Mouse (Mus musculus) small intestine, adult 2 months (tissue): ENCODE measurements around the gene Acap3. TPM values are rescaled to one million over a fixed set of nuclear protein-coding genes. Genes with fewer than 3 reads are reported as not detected.

Experiments used
- H3K27ac ChIP-seq: fragments of 200-500 bp; 2 replicates; pipeline ENCODE4 v1.5.1; 2012; ENCODE audit warnings: low read depth, low read length, control low read depth, inconsistent platforms; ENCODE audit not compliant: insufficient read depth
- H3K27me3 ChIP-seq: fragments of 200-500 bp; 2 replicates; pipeline ENCODE4 v1.6.1; 2012; ENCODE audit warnings: mild to moderate bottlenecking, moderate library complexity, low read length, inconsistent platforms; ENCODE audit not compliant: control insufficient read depth, insufficient read depth
- H3K36me3 ChIP-seq: fragments of 200-500 bp; 2 replicates; pipeline ENCODE4 v1.6.1; 2012; ENCODE audit warnings: mild to moderate bottlenecking, low read length, control low read depth, inconsistent platforms; ENCODE audit not compliant: control insufficient read depth, insufficient read depth
- H3K4me1 ChIP-seq: fragments of 200-500 bp; 2 replicates; pipeline ENCODE4 v1.6.1; 2012; ENCODE audit warnings: low read length, inconsistent platforms, mixed read lengths; ENCODE audit not compliant: control insufficient read depth, insufficient read depth, insufficient read length
- H3K4me3 ChIP-seq: fragments of 200-500 bp; 2 replicates; pipeline ENCODE4 v1.5.1; 2012; ENCODE audit warnings: low read depth, mild to moderate bottlenecking, control low read depth, inconsistent platforms, low read length, moderate library complexity
- CTCF ChIP-seq: fragments of 200-500 bp; IDR thresholded peaks from 2 replicates; pipeline ENCODE4 v1.5.1; 2012; ENCODE audit warnings: low read depth, mild to moderate bottlenecking, control low read depth, inconsistent platforms, low read length, moderate library complexity, mixed read lengths; ENCODE audit not compliant: insufficient replicate concordance, insufficient read length; ENCODE audit errors: extremely low read depth
- POLR2A ChIP-seq: fragments of 200-500 bp; IDR thresholded peaks from 2 replicates; pipeline ENCODE4 v1.6.1; 2012; ENCODE audit warnings: low read depth, mild to moderate bottlenecking, control low read depth, inconsistent platforms, low read length, moderate library complexity
- WGBS: fragments of 180-500 bp; shearing (Covaris S2); methylation state at CpG from one replicate; pipeline ENCODE4 v1.1.7; 2018; 5-methylcytosine and 5-hydroxymethylcytosine counted together
- polyA plus RNA-seq: library from polyadenylated mRNA; depleted of rRNA; stranded (reverse); fragments of >200 nt; gene quantifications from 2 replicates; pipeline ENCODE4 v1.2.3, GENCODE M21; 2012

Acap3 gene
- polyA plus RNA-seq, 1 experiment, result 15.9 TPM

GRCm38 (mm10) chr4:155904318-155905102, 12.9 kb downstream of the Acap3 start:
- no peak for TF ChIP-seq POLR2A
- TF ChIP-seq CTCF, result peak; percentile 27; the same call in 1 of the 2 replicates
- no peaks in the 10 kb centered on the region for H3K4me1 ChIP-seq
- H3K4me3 ChIP-seq, result no peak overlapping the region
- WGBS, result 94% methylated on average over 13 of the region's 13 CpGs
- H3K27ac ChIP-seq, result no peak overlapping the region
- peaks cover 21% of the 10 kb centered on the region for H3K36me3 ChIP-seq
- no peaks in the 10 kb centered on the region for H3K27me3 ChIP-seq

- 91% methylated on average over 13 of the region's 13 CpGs for WGBS
These were observed 14.0 kb downstream of the Acap3 start for GRCm38 (mm10) chr4:155905634-155906033.

GRCm38 (mm10) chr4:155906125-155906524, 14.5 kb downstream of the Acap3 start:
- Histone ChIP-seq H3K27ac (no peak overlapping the region), H3K4me1 (no peaks in the 10 kb centered on the region), H3K4me3 (no peak overlapping the region), H3K27me3 (no peaks in the 10 kb centered on the region), H3K36me3 (peaks cover 17% of the 10 kb centered on the region)
- TF ChIP-seq CTCF (no peak), POLR2A (no peak)
- 87% methylated on average over 9 of the region's 9 CpGs for WGBS

More at GRCm38 (mm10) chr4:155905634-155906033, 14.0 kb downstream of the Acap3 start:
- no peaks in the 10 kb centered on the region for H3K27me3 ChIP-seq
- no peak overlapping the region for H3K27ac ChIP-seq
- TF ChIP-seq CTCF (no peak), POLR2A (no peak)
- no peaks in the 10 kb centered on the region for H3K4me1 ChIP-seq
- peaks cover 19% of the 10 kb centered on the region for H3K36me3 ChIP-seq
- no peak overlapping the region for H3K4me3 ChIP-seq

GRCm38 (mm10) chr4:155907003-155907402, 15.4 kb downstream of the Acap3 start:
- Histone ChIP-seq H3K4me3 (no peak overlapping the region), H3K4me1 (no peaks in the 10 kb centered on the region), H3K36me3 (peaks cover 14% of the 10 kb centered on the region), H3K27me3 (no peaks in the 10 kb centered on the region), H3K27ac (no peak overlapping the region)
- TF ChIP-seq CTCF, result no peak
- no peak for TF ChIP-seq POLR2A
- 76% methylated on average over 11 of the region's 11 CpGs for WGBS

GRCm38 (mm10) chr4:155908281-155908680, 16.7 kb downstream of the Acap3 start:
- Histone ChIP-seq H3K36me3 (peaks cover 6% of the 10 kb centered on the region), H3K27ac (no peak overlapping the region), H3K4me1 (no peaks in the 10 kb centered on the region), H3K27me3 (no peaks in the 10 kb centered on the region), H3K4me3 (no peak overlapping the region)
- WGBS, result 71% methylated on average over 7 of the region's 7 CpGs
- TF ChIP-seq CTCF, result no peak
- TF ChIP-seq POLR2A, result no peak

- 76% methylated on average over 4 of the region's 4 CpGs for WGBS
- Histone ChIP-seq H3K4me1 (no peaks in the 10 kb centered on the region), H3K36me3 (peaks cover 3% of the 10 kb centered on the region), H3K4me3 (no peak overlapping the region), H3K27ac (no peak overlapping the region), H3K27me3 (no peaks in the 10 kb centered on the region)
- TF ChIP-seq CTCF, result no peak
- no peak for TF ChIP-seq POLR2A
These were observed 17.1 kb downstream of the Acap3 start for GRCm38 (mm10) chr4:155908751-155909150.

- H3K27ac ChIP-seq, result no peak overlapping the region
- H3K27me3 ChIP-seq, result peaks cover 2% of the 10 kb centered on the region; the same call in 1 of the 2 replicates
- H3K4me1 ChIP-seq, result no peaks in the 10 kb centered on the region
- no peak overlapping the region for H3K4me3 ChIP-seq
- no peaks in the 10 kb centered on the region for H3K36me3 ChIP-seq
- TF ChIP-seq CTCF, result no peak
- TF ChIP-seq POLR2A, result no peak
- WGBS, result 33% methylated on average over 1 of the region's 1 CpGs
These were observed 40.4 kb downstream of the Acap3 start for GRCm38 (mm10) chr4:155932031-155932430.
